Mouse (Mus musculus) midbrain, embryonic 16.5 days (tissue): ENCODE measurements around the gene Hist1h2bk. TPM values are rescaled to one million over a fixed set of nuclear protein-coding genes. Genes with fewer than 3 reads are reported as not detected.

Source experiments
- ATAC-seq: fragments of 200-750 bp; cut with Nextera tagmentation; 2 replicates; pipeline ENCODE4 v1.8.0; 2017; ENCODE audit warnings: moderate TSS enrichment
- H3K27ac ChIP-seq: fragments of 300-500 bp; sonication (generic); 2 replicates; pipeline ENCODE4 v1.5.1; 2014; ENCODE audit warnings: mild to moderate bottlenecking, low read length, mixed read lengths
- H3K27me3 ChIP-seq: fragments of 300-500 bp; sonication (generic); 2 replicates; pipeline ENCODE4 v1.6.1; 2014; ENCODE audit warnings: low read depth, low read length, mixed read lengths; ENCODE audit not compliant: control insufficient read depth, insufficient read depth
- H3K36me3 ChIP-seq: fragments of 300-500 bp; sonication (generic); 2 replicates; pipeline ENCODE4 v1.6.1; 2014; ENCODE audit warnings: mild to moderate bottlenecking, low read length, moderate library complexity, mixed read lengths; ENCODE audit not compliant: control insufficient read depth, insufficient read depth
- H3K4me1 ChIP-seq: fragments of 300-500 bp; sonication (generic); 2 replicates; pipeline ENCODE4 v1.6.1; 2014; ENCODE audit warnings: mild to moderate bottlenecking, low read length, mixed read lengths; ENCODE audit not compliant: control insufficient read depth, insufficient read depth
- H3K4me2 ChIP-seq: fragments of 300-500 bp; sonication (generic); 2 replicates; pipeline ENCODE4 v1.6.1; 2014; ENCODE audit warnings: mild to moderate bottlenecking, low read length, mixed read lengths
- H3K4me3 ChIP-seq: fragments of 300-500 bp; sonication (generic); 2 replicates; pipeline ENCODE4 v1.5.1; 2014; ENCODE audit warnings: low read depth, mild to moderate bottlenecking, low read length, moderate library complexity, mixed read lengths
- H3K9ac ChIP-seq: fragments of 300-500 bp; sonication (generic); 2 replicates; pipeline ENCODE4 v1.6.1; 2014; ENCODE audit warnings: low read depth, low read length, mixed read lengths
- H3K9me3 ChIP-seq: fragments of 300-500 bp; sonication (generic); replicated peaks from 2 replicates; pipeline ENCODE4 v1.6.1; 2014; ENCODE audit warnings: mild to moderate bottlenecking, low read length, mixed read lengths; ENCODE audit not compliant: control insufficient read depth, poor library complexity, severe bottlenecking
- WGBS: fragments of 180-500 bp; shearing (Covaris S2); extraction: QIAGEN DNeasy Blood & Tissue Kit; methylation state at CpG from one replicate; pipeline ENCODE4 v1.1.7; 2014; 5-methylcytosine and 5-hydroxymethylcytosine counted together
- polyA plus RNA-seq: library from polyadenylated mRNA; unstranded; fragments of >200 nt; fragmentation: Nextera tagmentation; extraction: Ambion mirVana; gene quantifications from 2 replicates; pipeline ENCODE4 v1.2.1, GENCODE M21; 2015

The Hist1h2bk gene
- polyA plus RNA-seq, 1 experiment from 2014 or later: not detected

DNA sequence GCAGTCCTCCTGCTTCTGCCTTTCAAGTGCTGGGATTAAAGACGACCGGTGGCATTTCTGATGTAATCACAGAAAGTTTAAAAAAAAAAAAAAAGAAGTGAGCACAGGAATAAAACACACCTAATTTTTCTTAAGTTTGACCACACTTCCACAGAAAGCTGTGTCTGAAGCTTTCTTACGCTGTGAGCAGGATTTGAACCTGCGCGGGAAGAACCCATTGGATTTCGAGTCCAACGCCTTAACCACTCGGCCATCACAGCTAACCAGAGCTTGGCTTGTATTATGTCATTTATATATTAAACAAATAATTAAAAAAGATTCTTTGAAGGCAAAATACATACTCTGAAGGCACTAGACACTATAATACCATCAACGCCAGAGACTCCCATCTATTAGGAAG is 13.4 kb upstream of the Hist1h2bk start:
- H3K4me3 ChIP-seq: peak overlapping the region; percentile 10
- peak overlapping the region; percentile 55 for H3K4me2 ChIP-seq
- H3K4me1 ChIP-seq: peaks cover 11% of the 10 kb centered on the region
- H3K36me3 ChIP-seq: no peaks in the 10 kb centered on the region
- H3K27ac ChIP-seq: no peak overlapping the region
- no peaks in the 10 kb centered on the region for H3K9me3 ChIP-seq
- ATAC-seq: peak; percentile 63; the same call in 1 of the 2 replicates
- peaks cover 28% of the 10 kb centered on the region for H3K27me3 ChIP-seq
- under 1% methylated on average over 9 of the region's 9 CpGs for WGBS
- H3K9ac ChIP-seq: no peak overlapping the region

- WGBS: 1% methylated on average over 35 of the region's 35 CpGs
- Histone ChIP-seq H3K4me2 (peak overlapping the region; percentile 56), H3K27ac (peak overlapping the region; percentile 43), H3K9me3 (no peaks in the 10 kb centered on the region), H3K4me3 (peak overlapping the region; percentile 47), H3K4me1 (peaks cover 5% of the 10 kb centered on the region; the same call in 1 of the 2 replicates), H3K36me3 (no peaks in the 10 kb centered on the region), H3K9ac (peak overlapping the region; percentile 56), H3K27me3 (peaks cover 3% of the 10 kb centered on the region; the same call in 1 of the 2 replicates)
- ATAC-seq: peak; percentile 68; the same call in 1 of the 2 replicates
Measured at GRCm38 (mm10) chr13:22026058-22027031, 9.3 kb upstream of the Hist1h2bk start.

GRCm38 (mm10) chr13:22028673-22029460 is 6.8 kb upstream of the Hist1h2bk start:
- WGBS: under 1% methylated on average over 40 of the region's 40 CpGs
- Histone ChIP-seq H3K9me3 (no peaks in the 10 kb centered on the region), H3K4me2 (peak overlapping the region; percentile 78), H3K9ac (peak overlapping the region; percentile 72), H3K4me3 (peak overlapping the region; percentile 64), H3K4me1 (peaks cover 5% of the 10 kb centered on the region; the same call in 1 of the 2 replicates), H3K27me3 (no peaks in the 10 kb centered on the region; the same call in 1 of the 2 replicates), H3K36me3 (no peaks in the 10 kb centered on the region), H3K27ac (peak overlapping the region; percentile 71)
- peak; percentile 81 for ATAC-seq

- Histone ChIP-seq H3K27ac (no peak overlapping the region), H3K4me2 (no peak overlapping the region), H3K9ac (no peak overlapping the region), H3K4me1 (peaks cover 11% of the 10 kb centered on the region), H3K4me3 (no peak overlapping the region), H3K36me3 (no peaks in the 10 kb centered on the region), H3K27me3 (no peaks in the 10 kb centered on the region), H3K9me3 (no peaks in the 10 kb centered on the region)
- WGBS: 30% methylated on average over 8 of the region's 8 CpGs
- no peak for ATAC-seq
Measured at GRCm38 (mm10) chr13:22029928-22030327, 5.7 kb upstream of the Hist1h2bk start.

GRCm38 (mm10) chr13:22030493-22030892 is 5.2 kb upstream of the Hist1h2bk start:
- no peak for ATAC-seq
- 15% methylated on average over 4 of the region's 4 CpGs for WGBS

GRCm38 (mm10) chr13:22033741-22034442 is 1.8 kb upstream of the Hist1h2bk start:
- Histone ChIP-seq H3K36me3 (no peaks in the 10 kb centered on the region), H3K9ac (no peak overlapping the region), H3K4me1 (peaks cover 14% of the 10 kb centered on the region), H3K27me3 (no peaks in the 10 kb centered on the region), H3K27ac (no peak overlapping the region), H3K4me3 (no peak overlapping the region), H3K9me3 (no peaks in the 10 kb centered on the region), H3K4me2 (no peak overlapping the region)
- 51% methylated on average over 5 of the region's 5 CpGs for WGBS
- ATAC-seq: no peak

More at GRCm38 (mm10) chr13:22030493-22030892, 5.2 kb upstream of the Hist1h2bk start:
- no peak overlapping the region for H3K9ac ChIP-seq
- no peaks in the 10 kb centered on the region for H3K36me3 ChIP-seq
- no peak overlapping the region for H3K27ac ChIP-seq
- no peaks in the 10 kb centered on the region for H3K9me3 ChIP-seq
- H3K4me2 ChIP-seq: no peak overlapping the region
- H3K4me1 ChIP-seq: peaks cover 13% of the 10 kb centered on the region
- no peak overlapping the region for H3K4me3 ChIP-seq
- H3K27me3 ChIP-seq: no peaks in the 10 kb centered on the region

- Histone ChIP-seq H3K4me1 (peaks cover 14% of the 10 kb centered on the region), H3K9ac (peak overlapping the region; percentile 35; the same call in 1 of the 2 replicates), H3K4me3 (peak overlapping the region; percentile 33), H3K36me3 (no peaks in the 10 kb centered on the region), H3K9me3 (no peaks in the 10 kb centered on the region), H3K27me3 (no peaks in the 10 kb centered on the region), H3K4me2 (peak overlapping the region; percentile 64), H3K27ac (no peak overlapping the region)
- under 1% methylated on average over 10 of the region's 14 CpGs for WGBS
- ATAC-seq: no peak; the same call in 1 of the 2 replicates
Measured at GRCm38 (mm10) chr13:22034443-22035266, 1.0 kb upstream of the Hist1h2bk start.
